Mouse (Mus musculus) midbrain, embryonic 14.5 days (tissue): ENCODE measurements at regions not wholly inside any gene's neighbourhood (a gene's known extent, or its start where the extent isn't known, plus 50 kb on each side); places are given as distances from the start of the nearest gene placed in this dataset.

Source experiments
- ATAC-seq: fragments of 200-750 bp; cut with Nextera tagmentation; 2 replicates; pipeline ENCODE4 v1.8.0; 2017; ENCODE audit warnings: moderate number of reproducible peaks, moderate library complexity; ENCODE audit not compliant: low FRiP score, low TSS enrichment
- DNase-seq: peaks from one replicate; pipeline ENCODE4 v3.0.0-alpha.2; 2015
- H3K27ac ChIP-seq: fragments of 300-500 bp; sonication (generic); replicated peaks from 2 replicates; pipeline ENCODE4 v1.5.1; 2014; ENCODE audit warnings: mild to moderate bottlenecking, low read depth, low read length, moderate library complexity
- H3K27me3 ChIP-seq: fragments of 300-500 bp; sonication (generic); 2 replicates; pipeline ENCODE4 v1.6.1; 2014; ENCODE audit warnings: low read length, control low read depth, mixed read lengths; ENCODE audit not compliant: control insufficient read depth, insufficient read depth
- H3K36me3 ChIP-seq: fragments of 300-500 bp; sonication (generic); 2 replicates; pipeline ENCODE4 v1.6.1; 2014; ENCODE audit warnings: low read length, control low read depth; ENCODE audit not compliant: control insufficient read depth, insufficient read depth
- H3K4me1 ChIP-seq: fragments of 300-500 bp; sonication (generic); 2 replicates; pipeline ENCODE4 v1.6.1; 2014; ENCODE audit warnings: mild to moderate bottlenecking, antibody characterized with exemption, low read length, control low read depth; ENCODE audit not compliant: control insufficient read depth, insufficient read depth
- H3K4me2 ChIP-seq: fragments of 300-500 bp; sonication (generic); 2 replicates; pipeline ENCODE4 v1.6.1; 2014; ENCODE audit warnings: mild to moderate bottlenecking, low read length, moderate library complexity
- H3K4me3 ChIP-seq: fragments of 300-500 bp; sonication (generic); replicated peaks from 2 replicates; pipeline ENCODE4 v1.5.1; 2014; ENCODE audit warnings: low read depth, low read length
- H3K9ac ChIP-seq: fragments of 300-500 bp; sonication (generic); replicated peaks from 2 replicates; pipeline ENCODE4 v1.6.1; 2014; ENCODE audit warnings: mild to moderate bottlenecking, low read length, moderate library complexity
- H3K9me3 ChIP-seq: fragments of 300-500 bp; sonication (generic); 2 replicates; pipeline ENCODE4 v1.6.1; 2016; ENCODE audit warnings: low read length, control low read depth, mixed read lengths; ENCODE audit not compliant: control insufficient read depth
- WGBS: fragments of 180-500 bp; shearing (Covaris S2); extraction: QIAGEN DNeasy Blood & Tissue Kit; methylation state at CpG from one replicate; pipeline ENCODE4 v1.1.7; 2014; 5-methylcytosine and 5-hydroxymethylcytosine counted together

- Histone ChIP-seq H3K4me1 (no peaks in the 10 kb centered on the region), H3K9ac (no peak overlapping the region), H3K36me3 (no peaks in the 10 kb centered on the region), H3K4me3 (no peak overlapping the region), H3K27ac (no peak overlapping the region), H3K4me2 (no peak overlapping the region), H3K27me3 (no peaks in the 10 kb centered on the region), H3K9me3 (no peaks in the 10 kb centered on the region)
- no peak for ATAC-seq
- DNase-seq, result no peak
- 98% methylated on average over 5 of the region's 5 CpGs for WGBS
Observed at GRCm38 (mm10) chr8:101564447-101564846, 1221.0 kb downstream of the Cdh11 start.

GRCm38 (mm10) chr8:101522758-101523157 lies 1262.7 kb downstream of the Cdh11 start:
- no peaks in the 10 kb centered on the region for H3K27me3 ChIP-seq
- no peak overlapping the region for H3K9ac ChIP-seq
- H3K4me2 ChIP-seq, result no peak overlapping the region
- no peak overlapping the region for H3K4me3 ChIP-seq
- H3K27ac ChIP-seq, result no peak overlapping the region
- ATAC-seq (no peak), DNase-seq (peak; percentile 14)
- H3K4me1 ChIP-seq, result peaks cover 3% of the 10 kb centered on the region; the same call in 1 of the 2 replicates
- H3K9me3 ChIP-seq, result no peaks in the 10 kb centered on the region
- 45% methylated on average over 1 of the region's 1 CpGs for WGBS
- no peaks in the 10 kb centered on the region for H3K36me3 ChIP-seq

GRCm38 (mm10) chr8:101478554-101479314 lies 1306.7 kb downstream of the Cdh11 start:
- ATAC-seq, result peak; percentile 63; the same call in 1 of the 2 replicates

GRCm38 (mm10) chr8:101466363-101466762 lies 1319.1 kb downstream of the Cdh11 start:
- no peaks in the 10 kb centered on the region for H3K27me3 ChIP-seq
- no peaks in the 10 kb centered on the region for H3K4me1 ChIP-seq
- ATAC-seq (peak; percentile 37; the same call in 1 of the 2 replicates), DNase-seq (no peak)
- H3K4me3 ChIP-seq, result no peak overlapping the region
- no peak overlapping the region for H3K4me2 ChIP-seq
- 58% methylated on average over 3 of the region's 3 CpGs for WGBS
- H3K36me3 ChIP-seq, result no peaks in the 10 kb centered on the region
- no peak overlapping the region for H3K9ac ChIP-seq
- no peaks in the 10 kb centered on the region for H3K9me3 ChIP-seq
- H3K27ac ChIP-seq, result no peak overlapping the region

More at GRCm38 (mm10) chr8:101478554-101479314, 1306.7 kb downstream of the Cdh11 start:
- no peak overlapping the region for H3K27ac ChIP-seq
- no peaks in the 10 kb centered on the region for H3K27me3 ChIP-seq
- H3K36me3 ChIP-seq, result no peaks in the 10 kb centered on the region
- no peak overlapping the region for H3K4me3 ChIP-seq
- no peaks in the 10 kb centered on the region for H3K9me3 ChIP-seq
- no peak overlapping the region for H3K9ac ChIP-seq
- no peak overlapping the region for H3K4me2 ChIP-seq
- DNase-seq, result peak; percentile 51
- WGBS, result 51% methylated on average over 2 of the region's 2 CpGs
- H3K4me1 ChIP-seq, result no peaks in the 10 kb centered on the region

GRCm38 (mm10) chr8:101462515-101462914 lies 1322.9 kb downstream of the Cdh11 start:
- Histone ChIP-seq H3K9ac (no peak overlapping the region), H3K4me2 (no peak overlapping the region), H3K27ac (no peak overlapping the region), H3K4me3 (no peak overlapping the region), H3K4me1 (no peaks in the 10 kb centered on the region), H3K27me3 (no peaks in the 10 kb centered on the region), H3K36me3 (no peaks in the 10 kb centered on the region), H3K9me3 (no peaks in the 10 kb centered on the region)
- ATAC-seq, result no peak
- 87% methylated on average over 1 of the region's 1 CpGs for WGBS
- DNase-seq, result no peak

GRCm38 (mm10) chr8:101444730-101445129 lies 1340.7 kb downstream of the Cdh11 start:
- H3K4me1 ChIP-seq, result no peaks in the 10 kb centered on the region
- DNase-seq, result no peak
- no peak overlapping the region for H3K9ac ChIP-seq
- no peak overlapping the region for H3K27ac ChIP-seq
- WGBS, result 94% methylated on average over 1 of the region's 1 CpGs
- H3K36me3 ChIP-seq, result no peaks in the 10 kb centered on the region
- no peak for ATAC-seq
- H3K9me3 ChIP-seq, result no peaks in the 10 kb centered on the region
- no peak overlapping the region for H3K4me2 ChIP-seq
- no peaks in the 10 kb centered on the region for H3K27me3 ChIP-seq
- no peak overlapping the region for H3K4me3 ChIP-seq

- Histone ChIP-seq H3K27me3 (no peaks in the 10 kb centered on the region), H3K36me3 (no peaks in the 10 kb centered on the region), H3K9me3 (no peaks in the 10 kb centered on the region), H3K4me3 (no peak overlapping the region), H3K4me2 (no peak overlapping the region), H3K9ac (no peak overlapping the region), H3K4me1 (no peaks in the 10 kb centered on the region), H3K27ac (no peak overlapping the region)
- WGBS, result 93% methylated on average over 2 of the region's 2 CpGs
- ATAC-seq (no peak), DNase-seq (no peak)
Observed at GRCm38 (mm10) chr8:101442563-101442962, 1342.9 kb downstream of the Cdh11 start.

- Histone ChIP-seq H3K4me2 (no peak overlapping the region), H3K36me3 (no peaks in the 10 kb centered on the region), H3K27me3 (no peaks in the 10 kb centered on the region), H3K4me1 (no peaks in the 10 kb centered on the region), H3K9ac (no peak overlapping the region), H3K9me3 (no peaks in the 10 kb centered on the region), H3K27ac (no peak overlapping the region), H3K4me3 (no peak overlapping the region)
- 63% methylated on average over 4 of the region's 4 CpGs for WGBS
- DNase-seq (no peak), ATAC-seq (no peak)
Observed at GRCm38 (mm10) chr8:101435691-101436090, 1349.8 kb downstream of the Cdh11 start.
